Mouse (Mus musculus): ENCODE measurements around the gene Cacnb3. TPM values are rescaled to one million over a fixed set of nuclear protein-coding genes. Genes with fewer than 3 reads are reported as not detected.
A peak's percentile ranks its signal among the peaks of the same experiment; 100 is the strongest.

Cacnb3 gene
- total RNA-seq, 1 experiment = 32.0 TPM

DNA sequence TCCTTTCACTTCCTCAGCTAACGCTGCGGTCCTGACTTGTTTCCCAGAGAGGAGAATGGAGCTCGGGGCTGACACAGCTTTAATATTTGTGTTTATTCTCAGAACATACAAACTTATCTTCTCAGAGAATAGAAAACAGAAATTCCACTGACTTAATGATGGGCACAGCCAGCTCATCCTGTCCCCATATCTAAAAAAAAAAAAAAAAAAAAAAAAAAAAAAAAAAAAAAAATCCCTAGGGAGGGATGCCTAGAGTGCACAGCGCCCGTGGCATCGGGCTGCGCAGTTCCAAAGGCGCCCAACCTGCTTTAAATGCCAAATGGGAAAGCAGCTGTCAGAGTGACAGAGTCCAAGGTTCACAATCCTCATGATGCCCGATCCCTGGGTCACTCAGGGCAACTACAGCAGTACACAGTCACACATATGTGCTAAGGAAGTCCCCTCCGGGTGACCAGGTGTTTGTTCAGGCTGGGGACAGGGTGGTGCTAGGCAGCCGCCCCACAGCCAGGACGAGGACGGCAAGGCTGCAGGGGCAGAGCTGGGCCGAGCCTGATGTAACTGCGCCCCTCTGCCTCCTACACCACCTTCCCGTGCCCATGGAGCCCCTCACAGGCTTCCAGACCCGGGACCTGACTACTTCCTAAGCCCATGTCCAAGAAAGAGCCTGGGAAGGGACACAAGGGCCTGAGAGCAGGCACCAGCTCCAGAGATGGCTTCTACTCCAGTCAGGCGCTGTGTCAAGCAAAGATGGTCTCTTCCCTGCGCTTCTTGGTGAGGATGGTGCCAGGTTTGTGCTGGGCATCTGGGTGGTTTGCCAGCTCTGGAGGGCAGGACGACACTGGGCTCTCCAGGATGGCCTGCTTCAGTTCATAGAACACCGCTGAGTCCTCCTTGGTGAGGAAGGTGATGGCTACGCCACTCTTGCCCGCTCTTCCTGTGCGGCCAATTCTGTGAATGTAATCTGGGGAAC, 14.7 kb downstream of the Cacnb3 start:
- DNase-seq (ENCODE audit: low read depth, low spot score) = no peak
- Histone ChIP-seq H3K9me3 (ENCODE audit: control insufficient read depth, insufficient read depth, low read depth, low read length) (no peaks in the 10 kb centered on the region), H3K9ac (ENCODE audit: insufficient read depth, low read depth, low read length, poor library complexity, severe bottlenecking) (no peak overlapping the region), H3K36me3 (ENCODE audit: control insufficient read depth, insufficient read depth, low read length, poor library complexity, severe bottlenecking) (peaks cover 82% of the 10 kb centered on the region), H3K4me1 (ENCODE audit: control insufficient read depth in 2 of 2, insufficient read depth in 2 of 2, low read length in 2 of 2, poor library complexity in 1 of 2) (peaks cover 3 to 27% of the 10 kb centered on the region in 2 experiments; a peak in 3 of 4 replicates), H3K27ac (ENCODE audit: insufficient read depth, low read depth, low read length, poor library complexity, severe bottlenecking) (no peak overlapping the region), H3K4me3 (ENCODE audit: insufficient read depth in 1 of 2, low read depth in 1 of 2, low read length in 2 of 2, poor library complexity in 1 of 2, severe bottlenecking in 1 of 2) (no peak overlapping the region)
- in situ Hi-C loops (cut with MboI; ENCODE audit: low sequenced_read_pairs in 2 of 2, unreplicated experiment in 2 of 2) = no loop called here
- TF ChIP-seq ZNF384 (IDR thresholded peaks at IDR 0.05; ENCODE audit: low read depth, low read length) (peak; percentile 87), ZC3H11A (IDR thresholded peaks at IDR 0.05; ENCODE audit: borderline replicate concordance, low read depth, low read length) (no peak), CHD2 (IDR thresholded peaks at IDR 0.05; ENCODE audit: low read depth, low read length) (no peak), HCFC1 (IDR thresholded peaks at IDR 0.05; ENCODE audit: borderline replicate concordance, insufficient read depth, low read length) (no peak), MAFK (IDR thresholded peaks at IDR 0.05; ENCODE audit: insufficient read depth, low read depth, low read length) (no peak)

DNA sequence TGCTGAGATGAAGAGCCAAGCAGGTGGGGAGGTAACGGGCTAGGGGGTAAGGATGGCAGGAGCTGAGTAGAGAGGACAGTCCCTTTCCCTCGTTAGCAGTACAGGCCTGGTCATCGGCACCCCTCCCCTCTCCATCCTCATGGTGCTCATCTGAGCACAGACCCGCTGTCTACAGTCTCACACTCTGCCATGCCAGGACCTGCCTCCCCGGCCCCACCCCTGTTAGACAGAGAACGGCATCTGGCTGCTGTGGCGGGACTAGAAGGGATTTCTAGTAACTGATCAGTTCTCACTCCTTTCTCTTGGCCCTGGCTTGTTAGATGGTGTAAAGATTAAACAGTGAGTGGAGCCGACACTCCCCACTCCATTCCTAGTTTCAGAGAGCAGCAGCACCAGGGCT, 16.1 kb downstream of the Cacnb3 start:
- in situ Hi-C loops (cut with MboI; ENCODE audit: low sequenced_read_pairs in 2 of 2, unreplicated experiment in 2 of 2) = no loop called here
- peaks cover 84% of the 10 kb centered on the region for H3K36me3 ChIP-seq (ENCODE audit: control insufficient read depth, insufficient read depth, low read length, poor library complexity, severe bottlenecking)

DNA sequence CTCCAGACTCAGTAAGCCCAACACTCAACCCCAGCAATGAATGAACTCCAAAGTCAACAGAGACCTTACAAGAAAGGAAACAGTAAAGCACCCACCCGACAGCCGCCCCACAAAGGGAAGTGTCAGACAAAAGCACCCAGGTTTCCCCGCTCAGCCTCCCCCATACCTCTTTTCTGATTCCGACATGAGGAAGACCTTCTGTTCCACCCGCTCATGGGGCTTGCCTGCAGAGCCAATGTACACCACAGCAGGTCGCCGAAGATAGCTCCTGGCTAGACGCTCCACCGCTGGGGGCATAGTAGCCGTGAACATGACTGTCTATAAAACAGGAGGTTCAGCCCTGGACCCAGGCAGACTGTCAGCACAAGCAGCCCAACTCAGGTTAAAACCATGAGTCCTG, 16.7 kb downstream of the Cacnb3 start:
- no peak overlapping the region for H3K4me3 ChIP-seq (ENCODE audit: insufficient read depth in 1 of 2, low read depth in 1 of 2, low read length in 2 of 2, poor library complexity in 1 of 2, severe bottlenecking in 1 of 2)
- H3K27ac ChIP-seq (ENCODE audit: insufficient read depth, low read depth, low read length, poor library complexity, severe bottlenecking) = no peak overlapping the region
- peaks cover 0 to 8% of the 10 kb centered on the region in 2 experiments; a peak in 1 of 4 replicates for H3K4me1 ChIP-seq (ENCODE audit: control insufficient read depth in 2 of 2, insufficient read depth in 2 of 2, low read length in 2 of 2, poor library complexity in 1 of 2)
- in situ Hi-C loops (cut with MboI; ENCODE audit: low sequenced_read_pairs in 2 of 2, unreplicated experiment in 2 of 2) = no loop called here
- H3K9me3 ChIP-seq (ENCODE audit: control insufficient read depth, insufficient read depth, low read depth, low read length) = no peaks in the 10 kb centered on the region
- H3K36me3 ChIP-seq (ENCODE audit: control insufficient read depth, insufficient read depth, low read length, poor library complexity, severe bottlenecking) = peaks cover 84% of the 10 kb centered on the region
- DNase-seq (ENCODE audit: low read depth, low spot score) = no peak
- no peak overlapping the region for H3K9ac ChIP-seq (ENCODE audit: insufficient read depth, low read depth, low read length, poor library complexity, severe bottlenecking)
- TF ChIP-seq ZC3H11A (IDR thresholded peaks at IDR 0.05; ENCODE audit: borderline replicate concordance, low read depth, low read length) (no peak), CHD2 (IDR thresholded peaks at IDR 0.05; ENCODE audit: low read depth, low read length) (no peak), HCFC1 (IDR thresholded peaks at IDR 0.05; ENCODE audit: borderline replicate concordance, insufficient read depth, low read length) (no peak), MAFK (IDR thresholded peaks at IDR 0.05; ENCODE audit: insufficient read depth, low read depth, low read length) (no peak), ZNF384 (IDR thresholded peaks at IDR 0.05; ENCODE audit: low read depth, low read length) (no peak)

More for the DNA sequence above, 16.1 kb downstream of the Cacnb3 start:
- peaks cover 0 to 14% of the 10 kb centered on the region in 2 experiments; a peak in 1 of 4 replicates for H3K4me1 ChIP-seq (ENCODE audit: control insufficient read depth in 2 of 2, insufficient read depth in 2 of 2, low read length in 2 of 2, poor library complexity in 1 of 2)
- no peak for TF ChIP-seq ZNF384 (IDR thresholded peaks at IDR 0.05; ENCODE audit: low read depth, low read length)
- no peak for TF ChIP-seq MAFK (IDR thresholded peaks at IDR 0.05; ENCODE audit: insufficient read depth, low read depth, low read length)
- TF ChIP-seq CHD2 (IDR thresholded peaks at IDR 0.05; ENCODE audit: low read depth, low read length) = no peak
- TF ChIP-seq HCFC1 (IDR thresholded peaks at IDR 0.05; ENCODE audit: borderline replicate concordance, insufficient read depth, low read length) = no peak
- TF ChIP-seq ZC3H11A (IDR thresholded peaks at IDR 0.05; ENCODE audit: borderline replicate concordance, low read depth, low read length) = no peak
- no peaks in the 10 kb centered on the region for H3K9me3 ChIP-seq (ENCODE audit: control insufficient read depth, insufficient read depth, low read depth, low read length)
- no peak overlapping the region for H3K4me3 ChIP-seq (ENCODE audit: insufficient read depth in 1 of 2, low read depth in 1 of 2, low read length in 2 of 2, poor library complexity in 1 of 2, severe bottlenecking in 1 of 2)
- DNase-seq (ENCODE audit: low read depth, low spot score) = no peak
- no peak overlapping the region for H3K27ac ChIP-seq (ENCODE audit: insufficient read depth, low read depth, low read length, poor library complexity, severe bottlenecking)
- no peak overlapping the region for H3K9ac ChIP-seq (ENCODE audit: insufficient read depth, low read depth, low read length, poor library complexity, severe bottlenecking)

DNA sequence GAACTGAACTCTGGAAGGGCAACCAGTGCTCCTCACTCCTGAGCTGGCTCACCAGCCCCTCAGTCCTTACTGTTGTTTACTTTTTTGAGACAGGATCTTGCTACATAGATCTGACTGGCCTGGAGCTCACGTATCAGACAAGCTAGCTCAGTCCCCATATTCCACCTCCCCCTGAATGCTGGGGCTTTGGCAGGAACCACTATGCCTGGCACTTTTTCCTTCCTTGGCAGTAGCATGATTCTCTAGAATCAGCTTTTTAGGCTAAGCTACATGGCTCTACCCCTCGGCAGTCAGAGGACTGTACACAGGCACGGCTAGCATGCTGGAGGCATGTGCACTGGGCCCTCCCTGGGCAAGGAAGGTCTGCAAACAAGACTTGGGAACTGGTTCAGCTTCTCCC, 17.4 kb downstream of the Cacnb3 start:
- Histone ChIP-seq H3K4me1 (ENCODE audit: control insufficient read depth in 2 of 2, insufficient read depth in 2 of 2, low read length in 2 of 2, poor library complexity in 1 of 2) (peaks cover 0 to 8% of the 10 kb centered on the region in 2 experiments; a peak in 1 of 4 replicates), H3K9me3 (ENCODE audit: control insufficient read depth, insufficient read depth, low read depth, low read length) (no peaks in the 10 kb centered on the region), H3K9ac (ENCODE audit: insufficient read depth, low read depth, low read length, poor library complexity, severe bottlenecking) (no peak overlapping the region), H3K36me3 (ENCODE audit: control insufficient read depth, insufficient read depth, low read length, poor library complexity, severe bottlenecking) (peaks cover 84% of the 10 kb centered on the region), H3K4me3 (ENCODE audit: insufficient read depth in 1 of 2, low read depth in 1 of 2, low read length in 2 of 2, poor library complexity in 1 of 2, severe bottlenecking in 1 of 2) (no peak overlapping the region), H3K27ac (ENCODE audit: insufficient read depth, low read depth, low read length, poor library complexity, severe bottlenecking) (no peak overlapping the region)
- in situ Hi-C loops (cut with MboI; ENCODE audit: low sequenced_read_pairs in 2 of 2, unreplicated experiment in 2 of 2) = no loop called here
- no peak for DNase-seq (ENCODE audit: low read depth, low spot score)
- TF ChIP-seq HCFC1 (IDR thresholded peaks at IDR 0.05; ENCODE audit: borderline replicate concordance, insufficient read depth, low read length) = no peak

Data from ES-E14 (cell line).